Mouse (Mus musculus): ENCODE data around the gene St3gal4.

DNA sequence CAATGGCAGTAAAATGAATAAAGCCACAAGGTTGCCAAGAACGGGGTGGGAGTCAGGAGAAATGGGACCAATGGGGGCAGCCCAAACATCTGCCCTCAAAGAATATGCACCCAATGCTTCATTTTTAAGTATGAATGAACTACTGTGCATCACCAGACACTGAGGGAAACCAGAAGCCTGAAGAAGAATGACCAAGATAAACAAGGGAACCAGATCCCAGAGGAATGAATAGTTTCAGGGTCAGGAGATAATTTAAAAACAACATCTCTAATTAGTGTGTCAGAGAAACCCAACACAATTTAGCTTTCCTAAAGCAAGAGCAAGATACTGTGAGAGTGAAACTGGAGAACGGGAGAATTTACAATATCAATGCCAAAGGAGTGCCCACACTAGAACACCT lies 41.6 kb upstream of the St3gal4 start:
- TF ChIP-seq CTCF (IDR thresholded peaks at IDR 0.05): no peak
- TF ChIP-seq EP300 (IDR thresholded peaks at IDR 0.05; ENCODE audit: insufficient read depth, low read depth, low read length): no peak

Data from heart, adult 2 months (tissue).